Mouse (Mus musculus): ENCODE results near the gene Suox.

DNA sequence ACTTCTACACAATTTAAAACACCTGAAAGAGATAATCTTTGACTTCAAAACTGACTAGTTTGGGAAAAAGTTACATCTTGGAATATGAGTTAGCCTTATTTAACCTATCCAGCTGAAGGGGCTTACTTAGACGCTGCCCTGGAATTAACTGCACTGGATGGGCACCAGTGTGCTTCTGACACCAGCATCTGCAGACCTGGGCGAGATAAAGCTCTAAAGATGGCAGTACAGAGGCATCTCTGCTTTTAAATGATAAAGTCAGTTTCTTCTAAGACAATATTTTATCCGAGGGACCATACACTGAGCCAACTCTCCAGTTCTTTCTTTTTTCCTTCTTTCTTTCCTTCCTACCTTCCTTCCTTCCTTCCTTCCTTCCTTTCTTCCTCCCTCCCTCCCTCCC is 9.1 kb downstream of the Suox start:
- TF ChIP-seq CTCF (IDR thresholded peaks at IDR 0.05; ENCODE audit: borderline replicate concordance, insufficient read depth, low read length), result no peak
- TF ChIP-seq POLR2A (IDR thresholded peaks at IDR 0.05; ENCODE audit: low read depth, low read length), result no peak
